Mouse (Mus musculus) small intestine, adult 10 weeks (tissue): Measurements from ENCODE around the gene Olfr140. TPM values are rescaled to one million over a fixed set of nuclear protein-coding genes. Genes with fewer than 3 reads are reported as not detected.

Experiments used
- polyA plus RNA-seq: library from polyadenylated mRNA; stranded (reverse); fragments of 350-450 nt; fragmentation: Illumina TruSeq; extraction: RNeasy Lipid Tissue Mini Kit (QIAGEN cat#74804); gene quantifications from one replicate; pipeline ENCODE4 v1.2.3, GENCODE M21; 2014; ENCODE audit warnings: low replicate concordance

Olfr140 gene
- not detected for polyA plus RNA-seq

DNA sequence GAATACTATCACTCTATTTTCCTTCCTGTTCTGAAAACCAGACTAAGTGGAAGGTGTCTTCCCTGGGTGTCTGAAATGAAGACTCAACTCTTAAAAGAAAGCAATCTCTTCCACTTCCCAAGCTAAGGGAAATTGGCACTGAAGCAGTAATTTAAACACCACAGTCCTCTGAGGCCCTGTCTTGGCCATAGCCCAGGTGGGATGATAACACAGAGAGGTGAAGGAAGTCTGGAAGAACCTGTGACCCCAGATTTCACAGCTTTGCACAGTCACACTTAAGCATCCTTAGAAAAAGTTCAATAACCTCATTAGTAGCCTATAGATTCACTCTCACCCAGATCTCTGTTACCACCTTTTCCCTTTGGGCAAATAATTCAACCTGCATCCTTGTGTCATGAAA lies at the start of gene Olfr140:
TSS of gene Olfr140 (minus strand) at position 101 of the 400 bp plus-strand sequence.

DNA sequence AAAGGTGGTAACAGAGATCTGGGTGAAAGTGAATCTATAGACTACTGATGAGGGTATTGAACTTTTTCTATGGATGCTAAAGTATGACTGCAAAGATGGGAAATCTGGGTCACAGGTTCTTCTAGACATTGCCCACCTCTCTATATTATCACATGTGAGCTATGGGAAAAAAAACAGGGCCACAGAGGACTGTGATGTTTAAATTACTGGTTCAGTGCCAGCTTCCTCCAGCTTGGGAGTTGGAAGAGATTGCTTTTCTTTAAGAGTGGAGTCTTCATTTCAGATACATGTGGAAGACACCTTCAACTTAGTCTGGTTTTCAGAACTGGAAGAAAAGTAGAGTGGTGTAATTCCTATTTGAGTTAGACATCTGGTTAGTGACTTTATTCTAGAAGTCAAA lies 28.4 kb downstream of the Olfr140 start, which contains the start of gene Olfr1265:
TSS of gene Olfr1265 (plus strand) at position 301 of the 400 bp plus-strand sequence.

DNA sequence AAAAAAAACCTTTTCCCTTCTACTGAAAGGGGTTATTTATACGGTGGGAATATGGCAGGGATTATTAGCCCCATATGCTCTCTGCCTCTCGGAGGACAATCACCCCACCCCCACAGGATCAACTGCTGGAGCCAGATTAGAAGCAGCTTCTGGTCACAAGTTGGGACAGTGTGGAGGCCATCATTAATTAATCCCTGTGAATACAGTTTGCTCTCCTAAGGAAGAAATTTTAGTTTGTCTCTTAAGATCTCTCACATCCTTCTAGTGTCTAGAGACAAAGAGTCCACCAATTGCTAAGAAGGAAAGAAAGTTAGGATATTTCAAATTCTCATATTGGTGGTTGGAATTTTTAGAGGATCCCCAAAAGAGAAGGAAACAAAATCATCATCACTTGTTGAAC lies 37.9 kb downstream of the Olfr140 start, which contains the start of gene Olfr1264:
TSS of gene Olfr1264 (minus strand) at position 101 of the 400 bp plus-strand sequence.

DNA sequence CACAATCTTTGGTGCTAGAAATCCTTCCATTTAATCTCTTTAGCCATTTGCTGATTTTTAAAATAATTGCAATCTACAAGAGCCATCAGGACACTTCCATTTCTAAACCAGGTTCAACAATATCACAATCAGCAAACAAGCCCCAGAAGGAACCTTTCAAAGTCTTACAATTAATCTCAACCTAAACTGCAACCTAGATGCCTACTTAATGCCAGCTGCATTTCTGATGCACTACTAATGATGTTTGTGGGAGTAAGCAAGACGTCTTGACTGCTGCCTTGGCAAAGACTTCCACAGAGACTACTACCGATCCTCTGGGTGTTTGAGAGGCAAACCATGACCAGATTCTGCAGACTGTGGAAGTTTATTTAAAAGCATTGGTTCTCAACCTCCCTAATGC lies 51.6 kb downstream of the Olfr140 start, which contains the start of gene Olfr1263:
TSS of gene Olfr1263 (plus strand) at position 301 of the 400 bp plus-strand sequence.

DNA sequence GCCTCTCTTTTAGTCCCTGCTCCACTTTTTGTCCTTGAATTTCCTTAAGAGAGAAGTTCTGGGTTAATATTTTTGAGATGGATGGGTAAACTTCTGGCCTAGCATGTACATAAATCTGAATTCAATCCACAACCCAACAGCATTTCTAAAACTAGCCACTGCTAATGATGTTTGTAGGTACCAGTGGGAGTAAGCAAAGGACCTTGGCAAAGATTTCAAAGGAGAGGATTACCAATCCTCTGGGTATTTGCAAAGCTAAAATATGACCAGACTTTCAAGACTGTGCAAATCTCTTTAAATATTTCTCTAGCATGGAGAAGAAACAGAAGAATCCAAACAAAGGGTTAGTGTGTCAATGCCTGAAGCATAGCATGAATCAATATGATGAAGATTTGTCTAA lies 63.5 kb downstream of the Olfr140 start, which contains the start of gene Olfr1262:
TSS of gene Olfr1262 (plus strand) at position 301 of the 400 bp plus-strand sequence.

Other genes with a start within 250 kb of the Olfr140 start
- gene Olfr1256, start 222.0 kb downstream of the Olfr140 start, polyA plus RNA-seq = not detected
- not detected for gene Olfr48, start 215.4 kb downstream of the Olfr140 start, polyA plus RNA-seq
- not detected for gene Olfr1257, start 185.2 kb downstream of the Olfr140 start, polyA plus RNA-seq
- gene Olfr1258, start 136.3 kb downstream of the Olfr140 start, polyA plus RNA-seq = not detected
- gene Olfr1259, start 114.9 kb downstream of the Olfr140 start, polyA plus RNA-seq = not detected
- gene Olfr1260, start 89.3 kb downstream of the Olfr140 start, polyA plus RNA-seq = not detected
- gene Olfr1261, start 72.4 kb downstream of the Olfr140 start, polyA plus RNA-seq = not detected
- not detected for gene Olfr1262, start 63.4 kb downstream of the Olfr140 start, polyA plus RNA-seq
- not detected for gene Olfr1263, start 51.5 kb downstream of the Olfr140 start, polyA plus RNA-seq
- not detected for gene Olfr1264, start 38.0 kb downstream of the Olfr140 start, polyA plus RNA-seq
- not detected for gene Olfr1265, start 28.3 kb downstream of the Olfr140 start, polyA plus RNA-seq
- gene Olfr1269, start 57.8 kb upstream of the Olfr140 start, polyA plus RNA-seq = not detected
- not detected for gene Olfr32, start 78.7 kb upstream of the Olfr140 start, polyA plus RNA-seq
- not detected for gene Olfr1270, start 89.5 kb upstream of the Olfr140 start, polyA plus RNA-seq
- gene Olfr1506, start 160.9 kb upstream of the Olfr140 start, polyA plus RNA-seq = not detected
- gene Olfr142, start 194.0 kb upstream of the Olfr140 start, polyA plus RNA-seq = not detected
- not detected for gene Olfr1271, start 207.4 kb upstream of the Olfr140 start, polyA plus RNA-seq
- not detected for gene Olfr1272, start 229.2 kb upstream of the Olfr140 start, polyA plus RNA-seq